Mouse (Mus musculus): ENCODE data around the gene Spint2. TPM values are rescaled to one million over a fixed set of nuclear protein-coding genes. Genes with fewer than 3 reads are reported as not detected.

The Spint2 gene
- 10 to 100 TPM; 25.3 to 31.0 TPM for total RNA-seq (2021)
- long read RNA-seq, transcript Spint2-202 (6 exons, 1,211 nt): major isoform, 24 of 28 reads
- long read RNA-seq, partial matches to known transcripts: 0 of 28 reads
- long read RNA-seq, other reads (novel, unspliced or antisense): 1 of 28 reads

GRCm38 (mm10) chr7:29281201-29282073 is at the start of gene Spint2:
TSS of gene Spint2 (minus strand) at chr7:29281912.
- DNase-seq (ENCODE audit: low spot score in 2 of 2): peak; percentile 33 to 52

DNA sequence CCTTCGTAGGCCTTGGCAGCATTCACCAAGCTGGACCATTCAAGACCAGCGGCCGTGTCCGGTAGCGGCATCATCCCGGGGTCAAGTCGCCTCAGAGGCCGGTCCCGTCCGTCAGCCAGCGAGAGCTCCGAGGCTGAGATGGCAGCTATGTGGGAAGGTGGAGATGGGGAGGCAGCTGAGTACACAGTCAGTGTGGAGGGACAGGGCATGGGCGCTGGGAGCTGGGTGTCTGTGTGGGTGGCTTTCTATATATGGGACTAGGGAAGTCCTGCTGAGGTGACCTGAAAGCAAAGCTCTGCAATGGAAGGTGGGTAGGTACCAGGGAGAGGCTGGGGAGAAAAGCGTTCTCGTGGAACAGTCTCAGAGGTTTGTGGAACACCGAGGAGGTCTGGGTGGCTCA is 47.3 kb upstream of the Spint2 start:
- DNase-seq (ENCODE audit: low spot score in 2 of 2): no peak

- DNase-seq (ENCODE audit: low spot score in 2 of 2): no peak
Measured at GRCm38 (mm10) chr7:29327087-29327486, 45.4 kb upstream of the Spint2 start.

GRCm38 (mm10) chr7:29319337-29320307 is 37.9 kb upstream of the Spint2 start:
- peak in 1 of 2 experiments; percentile 47 for DNase-seq (ENCODE audit: low spot score in 2 of 2)

DNA sequence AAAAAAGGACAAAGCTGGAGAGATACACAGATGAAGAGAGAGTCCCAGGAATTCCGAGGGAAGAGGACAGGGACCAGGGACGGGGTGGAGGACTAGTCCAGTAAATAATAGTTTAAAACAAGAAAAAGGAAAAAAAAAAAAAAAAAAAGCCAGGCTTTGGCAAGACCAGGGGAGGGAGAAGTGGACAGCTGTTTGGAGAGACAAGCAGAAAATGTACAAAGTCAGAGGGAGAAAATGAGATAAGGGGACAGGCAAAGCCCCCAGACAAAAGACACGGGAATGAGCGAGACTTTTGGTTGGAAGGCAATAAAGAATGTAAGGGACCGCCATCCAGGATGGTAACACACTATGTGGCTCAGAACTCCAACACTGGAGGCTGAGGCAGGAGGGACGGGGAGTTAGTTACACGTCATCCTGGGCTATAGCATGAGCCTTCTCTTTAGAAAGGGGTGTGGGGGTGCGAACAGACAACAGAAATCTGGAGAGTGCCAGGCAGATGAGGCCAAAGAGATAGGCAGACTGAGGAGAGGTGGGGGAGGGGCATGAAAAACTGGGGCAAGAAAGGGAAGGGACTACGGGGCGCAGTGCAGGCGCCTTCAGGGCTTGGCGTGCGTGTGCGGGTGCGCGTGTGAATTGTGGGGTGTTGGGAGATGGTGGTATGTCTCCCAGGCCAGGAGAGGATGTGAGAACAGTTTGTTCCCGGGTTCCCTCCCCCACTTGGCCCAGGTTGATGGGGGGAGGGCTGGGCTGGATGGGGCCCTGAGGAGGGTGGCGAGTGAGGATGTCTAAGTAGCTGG is 36.6 kb upstream of the Spint2 start:
- DNase-seq (ENCODE audit: low spot score in 2 of 2): peak; percentile 65 to 68

DNA sequence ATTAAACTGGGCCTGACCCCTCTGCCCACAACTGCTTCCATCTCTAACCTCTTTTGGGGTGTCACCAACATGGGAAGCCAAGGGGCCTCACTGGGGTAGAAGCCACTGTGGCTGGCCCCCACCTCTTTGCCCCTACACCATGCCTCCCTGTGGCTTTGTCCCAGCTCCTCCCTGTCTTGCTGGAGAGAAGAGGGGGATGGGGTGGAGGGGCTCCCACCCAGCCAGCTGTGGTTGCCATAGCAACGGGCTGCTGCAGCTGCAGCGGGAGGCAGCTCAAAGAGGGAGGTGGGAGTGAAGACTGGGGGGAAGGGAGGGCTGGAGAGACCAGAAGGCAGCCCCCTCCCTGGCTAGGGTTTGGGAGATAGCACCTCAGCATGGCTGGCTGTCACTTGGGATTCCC is 35.8 kb upstream of the Spint2 start:
- peak; percentile 69 to 71 for DNase-seq (ENCODE audit: low spot score in 2 of 2)

GRCm38 (mm10) chr7:29316976-29317375 is 35.3 kb upstream of the Spint2 start:
- DNase-seq (ENCODE audit: low spot score in 2 of 2): peak; percentile 75 to 78

- peak; percentile 34 to 52 for DNase-seq (ENCODE audit: low spot score in 2 of 2)
Measured at GRCm38 (mm10) chr7:29316137-29316734, 34.5 kb upstream of the Spint2 start.

DNA sequence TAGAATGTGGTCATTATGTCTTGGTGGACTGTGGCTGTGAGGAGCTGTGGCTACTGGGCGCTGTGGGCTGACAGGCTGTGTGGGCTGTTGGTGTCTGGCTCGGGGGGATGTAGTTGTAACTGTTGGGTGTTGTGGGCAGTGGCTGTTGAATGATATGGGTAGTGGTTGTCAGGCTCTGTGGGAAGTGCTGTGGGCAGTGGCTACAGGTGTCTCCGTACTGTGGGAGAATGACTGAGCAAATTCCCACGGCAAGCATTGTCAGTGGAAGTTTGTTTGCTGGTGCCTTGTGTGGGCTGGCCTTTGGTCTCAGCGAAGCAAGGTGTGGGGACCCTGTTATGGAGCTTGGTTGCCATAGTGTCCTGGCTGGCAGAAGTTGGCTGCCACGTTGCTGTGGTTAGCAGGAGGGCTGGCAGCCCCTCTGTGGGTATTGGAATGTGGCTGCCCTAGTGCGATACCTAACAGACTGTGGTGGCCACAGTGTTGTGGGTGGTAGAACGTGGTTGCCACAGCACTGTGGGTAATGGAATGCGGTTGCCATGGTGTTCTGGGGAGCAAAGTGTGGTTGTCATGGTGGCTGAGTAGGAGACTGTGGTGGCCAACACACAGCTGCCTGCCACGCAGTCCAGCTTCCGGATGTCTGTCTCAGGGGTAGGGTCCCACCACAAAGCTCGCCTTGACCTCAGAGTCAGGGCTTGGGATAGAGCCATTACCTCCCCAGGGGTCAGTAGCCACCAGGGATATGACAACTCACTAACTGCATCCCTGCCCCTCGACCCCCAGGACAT is 33.3 kb upstream of the Spint2 start:
- DNase-seq (ENCODE audit: low spot score in 2 of 2): peak; percentile 62 to 69

GRCm38 (mm10) chr7:29313572-29314261 is 32.0 kb upstream of the Spint2 start:
- DNase-seq (ENCODE audit: low spot score in 2 of 2): no peak

GRCm38 (mm10) chr7:29313051-29313450 is 31.3 kb upstream of the Spint2 start:
- DNase-seq (ENCODE audit: low spot score in 2 of 2): peak; percentile 42 to 50

GRCm38 (mm10) chr7:29309749-29310148 is 28.0 kb upstream of the Spint2 start:
- DNase-seq (ENCODE audit: low spot score in 2 of 2): no peak

GRCm38 (mm10) chr7:29309221-29309721 is 27.6 kb upstream of the Spint2 start:
- peak; percentile 65 to 72 for DNase-seq (ENCODE audit: low spot score in 2 of 2)

GRCm38 (mm10) chr7:29307350-29308104 is 25.8 kb upstream of the Spint2 start:
- DNase-seq (ENCODE audit: low spot score in 2 of 2): peak; percentile 96 to 98

DNA sequence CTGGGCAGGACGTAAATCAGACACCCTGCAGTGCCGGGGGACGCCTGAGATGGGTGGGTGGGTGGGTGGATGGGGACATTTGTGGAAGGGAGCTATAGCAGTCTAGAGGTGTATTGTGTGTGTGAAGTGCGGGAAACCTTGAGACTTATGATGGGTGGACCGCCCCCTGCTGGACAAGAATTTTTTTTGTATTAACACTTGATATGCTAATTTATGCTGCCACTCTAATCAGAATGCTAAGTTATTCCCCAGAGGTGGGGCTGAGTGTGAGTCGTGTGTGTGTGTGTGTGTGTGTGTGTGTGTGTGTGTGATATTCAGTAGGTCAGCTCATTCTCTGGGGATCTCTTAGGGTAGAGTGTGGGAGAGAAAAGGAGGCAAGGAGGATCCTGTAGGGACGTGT is 24.9 kb upstream of the Spint2 start:
- peak; percentile 46 to 68 for DNase-seq (ENCODE audit: low spot score in 2 of 2)

- DNase-seq (ENCODE audit: low spot score in 2 of 2): no peak
Measured at GRCm38 (mm10) chr7:29306108-29306507, 24.4 kb upstream of the Spint2 start.

DNA sequence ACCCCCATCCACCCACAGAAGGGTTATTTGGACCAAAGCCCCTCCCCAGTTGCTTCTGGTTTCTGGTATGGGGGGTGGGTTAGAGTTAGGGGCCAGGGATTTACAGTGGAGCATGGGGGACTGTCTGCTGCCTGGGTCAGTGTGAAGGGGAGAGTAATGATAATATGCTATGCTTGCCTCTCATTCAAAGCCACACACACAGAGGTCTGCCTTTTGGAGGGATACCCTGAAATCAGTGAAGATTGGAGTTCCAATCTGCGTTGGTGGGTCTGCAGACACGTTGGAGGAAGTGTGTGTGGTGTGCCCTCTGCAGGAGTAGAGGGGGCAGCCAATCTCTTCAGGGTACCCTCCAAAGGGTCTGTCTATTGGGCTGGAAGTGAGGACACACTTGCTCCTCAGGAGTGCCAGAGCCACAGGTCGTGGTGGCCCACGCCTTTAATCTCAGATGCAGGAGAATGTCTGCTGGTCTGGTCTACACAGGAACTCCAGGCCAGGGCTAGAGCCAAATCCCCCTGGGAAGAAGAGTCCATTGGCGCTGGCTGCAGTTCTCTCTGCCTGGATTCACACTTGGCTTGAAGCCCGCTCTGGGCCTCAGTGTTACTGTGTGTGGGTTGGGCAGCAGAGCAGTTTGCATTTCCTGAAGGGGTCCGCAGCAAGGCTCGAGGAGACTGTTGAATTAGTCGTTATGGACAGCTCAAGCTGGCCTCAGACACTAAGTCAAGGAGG is 23.7 kb upstream of the Spint2 start:
- DNase-seq (ENCODE audit: low spot score in 2 of 2): peak; percentile 30 to 49

Data from layer of hippocampus, postnatal 10 days (tissue).